Mouse (Mus musculus) liver, adult 2 months (tissue): ENCODE data around the gene Irak3.

Experiments used
- CTCF ChIP-seq: fragments of 200-500 bp; IDR thresholded peaks from 2 replicates; pipeline ENCODE4 v1.5.1; 2011; ENCODE audit warnings: low read depth, low read length, control low read depth
- POLR2A ChIP-seq: fragments of 200-500 bp; IDR thresholded peaks from 2 replicates; pipeline ENCODE4 v1.6.1; 2011; ENCODE audit warnings: low read length, control low read depth; ENCODE audit not compliant: insufficient read depth; ENCODE audit errors: extremely low read depth

DNA sequence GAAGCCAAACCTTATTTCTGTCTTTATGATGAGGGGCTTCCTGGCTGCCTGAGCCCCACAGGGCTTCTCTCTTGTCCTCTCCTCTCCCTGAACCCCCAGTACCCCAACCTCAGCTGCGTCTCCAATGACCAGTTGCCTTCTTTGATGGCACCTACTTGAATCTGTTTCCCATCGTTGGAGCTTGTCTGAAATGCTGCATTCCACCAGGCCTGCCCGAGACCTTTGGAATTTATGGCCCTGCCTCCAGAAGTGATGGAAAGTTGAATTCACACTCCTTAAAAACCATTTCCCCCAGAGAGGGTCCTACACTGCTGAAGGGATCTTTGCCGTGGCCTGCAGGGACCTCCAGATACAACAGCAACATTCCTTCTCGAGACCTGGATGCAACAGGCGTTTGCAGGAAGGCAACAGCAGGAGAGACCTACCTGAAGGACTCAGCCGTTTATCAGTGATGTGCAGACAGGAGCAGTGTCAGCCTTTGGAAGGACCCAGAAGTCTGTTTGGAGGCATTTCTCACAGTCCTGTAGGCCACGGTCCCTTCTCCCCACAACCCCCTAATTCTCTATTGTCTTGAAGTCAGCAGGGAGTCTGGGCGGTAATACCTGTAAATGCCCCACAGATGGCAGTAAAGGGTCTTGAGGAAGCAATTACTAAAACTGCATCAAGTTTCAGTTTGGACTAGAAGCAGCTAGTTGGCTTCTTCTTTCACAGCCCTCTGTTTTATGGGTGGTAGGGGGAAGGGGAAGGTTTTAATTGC, 45.2 kb upstream of the Irak3 start:
- TF ChIP-seq CTCF (peak; percentile 14; the same call in 1 of the 2 replicates), POLR2A (no peak)
